Mouse (Mus musculus) limb, embryonic 14.5 days (tissue): ENCODE measurements around the gene Rnasek. TPM values are rescaled to one million over a fixed set of nuclear protein-coding genes. Genes with fewer than 3 reads are reported as not detected.

Experiments
- ATAC-seq: fragments of 200-750 bp; cut with Nextera tagmentation; 2 replicates; pipeline ENCODE4 v1.8.0; 2017; ENCODE audit warnings: low read depth, moderate number of reproducible peaks, moderate TSS enrichment; ENCODE audit not compliant: low FRiP score
- DNase-seq: peaks from one replicate; pipeline ENCODE4 v3.0.0-alpha.2; 2015; ENCODE audit warnings: low spot score
- H3K27ac ChIP-seq: fragments of 300-500 bp; sonication (generic); replicated peaks from 2 replicates; pipeline ENCODE4 v1.5.1; 2014; ENCODE audit warnings: low read depth, mild to moderate bottlenecking, low read length, moderate library complexity, mixed read lengths
- H3K27me3 ChIP-seq: fragments of 300-500 bp; sonication (generic); 2 replicates; pipeline ENCODE4 v1.6.1; 2014; ENCODE audit warnings: low read length, mixed read lengths; ENCODE audit not compliant: control insufficient read depth, insufficient read depth
- H3K36me3 ChIP-seq: fragments of 300-500 bp; sonication (generic); 2 replicates; pipeline ENCODE4 v1.6.1; 2014; ENCODE audit warnings: mild to moderate bottlenecking, low read length, moderate library complexity, mixed read lengths; ENCODE audit not compliant: control insufficient read depth, insufficient read depth
- H3K4me1 ChIP-seq: fragments of 300-500 bp; sonication (generic); 2 replicates; pipeline ENCODE4 v1.6.1; 2014; ENCODE audit warnings: antibody characterized with exemption, low read length, mixed read lengths; ENCODE audit not compliant: control insufficient read depth, insufficient read depth
- H3K4me2 ChIP-seq: fragments of 300-500 bp; sonication (generic); replicated peaks from 2 replicates; pipeline ENCODE4 v1.6.1; 2014; ENCODE audit warnings: low read depth, mild to moderate bottlenecking, low read length, moderate library complexity; ENCODE audit not compliant: severe bottlenecking
- H3K4me3 ChIP-seq: fragments of 300-500 bp; sonication (generic); replicated peaks from 2 replicates; pipeline ENCODE4 v1.5.1; 2014; ENCODE audit warnings: low read length
- H3K9ac ChIP-seq: fragments of 300-500 bp; sonication (generic); 2 replicates; pipeline ENCODE4 v1.6.1; 2014; ENCODE audit warnings: mild to moderate bottlenecking, low read depth, low read length, moderate library complexity; ENCODE audit not compliant: severe bottlenecking
- H3K9me3 ChIP-seq: fragments of 300-500 bp; sonication (generic); 2 replicates; pipeline ENCODE4 v1.6.1; 2016; ENCODE audit warnings: low read length; ENCODE audit not compliant: control insufficient read depth
- POLR2A ChIP-seq: fragments of 200-500 bp; IDR thresholded peaks from 2 replicates; pipeline ENCODE4 v1.8.0; 2012; ENCODE audit warnings: inconsistent platforms, mild to moderate bottlenecking, moderate library complexity, borderline replicate concordance; ENCODE audit not compliant: insufficient read depth, insufficient read length; ENCODE audit errors: extremely low read depth
- WGBS: fragments of 180-500 bp; shearing (Covaris S2); extraction: QIAGEN DNeasy Blood & Tissue Kit; methylation state at CpG from one replicate; pipeline ENCODE4 v1.1.7; 2014; 5-methylcytosine and 5-hydroxymethylcytosine counted together
- polyA plus RNA-seq, 2 experiments: library from polyadenylated mRNA; depleted of rRNA in 1 of 2; stranded (reverse) in 1 of 2; unstranded in 1 of 2; fragments of >200 nt; fragmentation: Nextera tagmentation in 1 of 2; extraction: Ambion mirVana in 1 of 2; gene quantifications; 2 replicates each; pipeline versions ENCODE4 v1.2.1 to v1.2.3; 2012 to 2014

Rnasek gene
- polyA plus RNA-seq, 2 experiments = 54.0 to 171 TPM

- Histone ChIP-seq H3K36me3 (no peaks in the 10 kb centered on the region), H3K4me1 (no peaks in the 10 kb centered on the region), H3K27ac (no peak overlapping the region), H3K27me3 (0 out of 2 replicates have a peak, but pooled peaks cover 5% of the 10 kb centered on the region), H3K9ac (no peak overlapping the region), H3K4me2 (no peak overlapping the region), H3K9me3 (no peaks in the 10 kb centered on the region), H3K4me3 (no peak overlapping the region)
- whole genome bisulfite sequencing = 52% methylated on average over 9 of the region's 9 CpGs
- TF ChIP-seq POLR2A = no peak
- ATAC-seq = no peak
- peak; percentile 66 for DNase-seq
Observed at GRCm38 (mm10) chr11:70247136-70247845, 7.6 kb upstream of the Rnasek start.

GRCm38 (mm10) chr11:70242591-70242990 is 2.9 kb upstream of the Rnasek start:
- 69% methylated on average over 11 of the region's 11 CpGs for WGBS
- no peak for TF ChIP-seq POLR2A
- H3K27me3 ChIP-seq = no peaks in the 10 kb centered on the region
- H3K4me1 ChIP-seq = peaks cover 12% of the 10 kb centered on the region
- H3K4me3 ChIP-seq = no peak overlapping the region
- no peaks in the 10 kb centered on the region for H3K9me3 ChIP-seq
- no peak overlapping the region for H3K27ac ChIP-seq
- no peaks in the 10 kb centered on the region for H3K36me3 ChIP-seq
- DNase-seq = no peak
- H3K9ac ChIP-seq = no peak overlapping the region
- no peak for ATAC-seq
- no peak overlapping the region for H3K4me2 ChIP-seq

- peak overlapping the region; percentile 75 for H3K9ac ChIP-seq
- peak overlapping the region; percentile 67 for H3K4me3 ChIP-seq
- no peaks in the 10 kb centered on the region for H3K27me3 ChIP-seq
- ATAC-seq (no peak), DNase-seq (no peak)
- H3K4me1 ChIP-seq = peaks cover 20% of the 10 kb centered on the region
- peak overlapping the region; percentile 88 for H3K4me2 ChIP-seq
- 14% methylated on average over 23 of the region's 23 CpGs for WGBS
- TF ChIP-seq POLR2A = no peak
- peak overlapping the region; percentile 74 for H3K27ac ChIP-seq
- H3K36me3 ChIP-seq = peaks cover 21% of the 10 kb centered on the region
- no peaks in the 10 kb centered on the region for H3K9me3 ChIP-seq
Observed at GRCm38 (mm10) chr11:70238591-70239440, 826 bp downstream of the Rnasek start.

- Histone ChIP-seq H3K4me2 (peak within 1 kb of the TSS; percentile 88), H3K4me1 (peaks cover 31% of the 10 kb centered on the region), H3K36me3 (peaks cover 21% of the 10 kb centered on the region), H3K4me3 (peak within 1 kb of the TSS; percentile 67), H3K9ac (peak within 1 kb of the TSS; percentile 75), H3K9me3 (no peaks in the 10 kb centered on the region), H3K27ac (peak within 1 kb of the TSS; percentile 82), H3K27me3 (no peaks in the 10 kb centered on the region)
- ATAC-seq = peak; percentile 93
- peak; percentile 83; the same call in 1 of the 2 replicates for TF ChIP-seq POLR2A
- under 1% methylated on average over 56 of the region's 70 CpGs for WGBS
- DNase-seq = peak; percentile 95
Observed at GRCm38 (mm10) chr11:70237457-70238167, 2.0 kb downstream of the Rnasek start, which contains the start of gene 0610010K14Rik. Gene 0610010K14Rik, minus strand, starts transcription at chr11:70237914.

GRCm38 (mm10) chr11:70236717-70237116 is 2.9 kb downstream of the Rnasek start:
- ATAC-seq (no peak), DNase-seq (no peak)
- Histone ChIP-seq H3K9ac (peak overlapping the region; percentile 75), H3K27me3 (no peaks in the 10 kb centered on the region), H3K4me1 (peaks cover 31% of the 10 kb centered on the region), H3K4me3 (peak overlapping the region; percentile 67), H3K9me3 (no peaks in the 10 kb centered on the region), H3K4me2 (peak overlapping the region; percentile 88), H3K36me3 (peaks cover 21% of the 10 kb centered on the region), H3K27ac (peak overlapping the region; percentile 82; the same call in 1 of the 2 replicates)
- TF ChIP-seq POLR2A = no peak
- WGBS = 55% methylated on average over 7 of the region's 7 CpGs
